Mouse (Mus musculus): ENCODE measurements around the gene Zcrb1.

GRCm38 (mm10) chr15:93422537-93422936 is 24.4 kb upstream of the Zcrb1 start:
- TF ChIP-seq CTCF (IDR thresholded peaks at IDR 0.05; ENCODE audit: control insufficient read depth, insufficient read depth, insufficient read length) (no peak), USF1 (IDR thresholded peaks at IDR 0.05; ENCODE audit: low read depth) (no peak), MYOD1 (IDR thresholded peaks at IDR 0.05; ENCODE audit: control insufficient read depth, insufficient read length, low read depth) (no peak), MAX (IDR thresholded peaks at IDR 0.05) (no peak), FOSL1 (IDR thresholded peaks at IDR 0.05; ENCODE audit: insufficient read depth, low read length, poor library complexity, severe bottlenecking) (no peak), CEBPB (IDR thresholded peaks at IDR 0.05; ENCODE audit: low read depth) (no peak)
